Mouse (Mus musculus) midbrain, postnatal 0 days (tissue): ENCODE measurements around the gene Clec4g. TPM values are rescaled to one million over a fixed set of nuclear protein-coding genes. Genes with fewer than 3 reads are reported as not detected.

Experiments
- ATAC-seq: fragments of 200-750 bp; cut with Nextera tagmentation; 2 replicates; pipeline ENCODE4 v1.8.0; 2017; ENCODE audit warnings: moderate number of reproducible peaks, mild to moderate bottlenecking, moderate TSS enrichment, moderate library complexity; ENCODE audit not compliant: low FRiP score
- DNase-seq: peaks from one replicate; pipeline ENCODE4 v3.0.0-alpha.2; 2015; ENCODE audit warnings: low spot score
- H3K27ac ChIP-seq: fragments of 300-500 bp; sonication (generic); 2 replicates; pipeline ENCODE4 v1.5.1; 2014; ENCODE audit warnings: low read depth, mild to moderate bottlenecking, low read length, mixed read lengths
- H3K27me3 ChIP-seq: fragments of 300-500 bp; sonication (generic); 2 replicates; pipeline ENCODE4 v1.6.1; 2014; ENCODE audit warnings: low read length, control low read depth, mixed read lengths; ENCODE audit not compliant: insufficient read depth
- H3K36me3 ChIP-seq: fragments of 300-500 bp; sonication (generic); 2 replicates; pipeline ENCODE4 v1.6.1; 2014; ENCODE audit warnings: low read length, control low read depth, mixed read lengths; ENCODE audit not compliant: insufficient read depth
- H3K4me1 ChIP-seq: fragments of 300-500 bp; sonication (generic); 2 replicates; pipeline ENCODE4 v1.6.1; 2014; ENCODE audit warnings: mild to moderate bottlenecking, control low read depth, antibody characterized with exemption, low read length, mixed read lengths; ENCODE audit not compliant: insufficient read depth
- H3K4me2 ChIP-seq: fragments of 300-500 bp; sonication (generic); 2 replicates; pipeline ENCODE4 v1.6.1; 2014; ENCODE audit warnings: low read depth, mild to moderate bottlenecking, low read length, mixed read lengths; ENCODE audit not compliant: poor library complexity, severe bottlenecking
- H3K4me3 ChIP-seq: fragments of 300-500 bp; sonication (generic); 2 replicates; pipeline ENCODE4 v1.5.1; 2014; ENCODE audit warnings: low read depth, mild to moderate bottlenecking, low read length, moderate library complexity
- H3K9ac ChIP-seq: fragments of 300-500 bp; sonication (generic); replicated peaks from 2 replicates; pipeline ENCODE4 v1.6.1; 2014; ENCODE audit warnings: mild to moderate bottlenecking, low read length, moderate library complexity, mixed read lengths; ENCODE audit not compliant: poor library complexity, severe bottlenecking
- H3K9me3 ChIP-seq: fragments of 300-500 bp; sonication (generic); 2 replicates; pipeline ENCODE4 v1.6.1; 2016; ENCODE audit warnings: low read length, control low read depth
- CTCF ChIP-seq: IDR thresholded peaks from 2 replicates; pipeline ENCODE4 v1.5.1; 2016; ENCODE audit warnings: antibody characterized with exemption, mild to moderate bottlenecking
- WGBS: fragments of 180-500 bp; shearing (Covaris S2); extraction: QIAGEN DNeasy Blood & Tissue Kit; methylation state at CpG from one replicate; pipeline ENCODE4 v1.1.7; 2014; 5-methylcytosine and 5-hydroxymethylcytosine counted together
- polyA plus RNA-seq: library from polyadenylated mRNA; unstranded; fragments of >200 nt; fragmentation: Nextera tagmentation; extraction: Ambion mirVana; gene quantifications from 2 replicates; pipeline ENCODE4 v1.2.1, GENCODE M21; 2015
- total RNA-seq: library from RNA; depleted of rRNA; stranded (reverse); fragments of >200 nt; gene quantifications from 2 replicates; pipeline ENCODE4 v1.2.3, GENCODE M21; 2014

Gene Clec4g
- total and polyA plus RNA-seq, 2 experiments from 2014 or later: not detected

DNA sequence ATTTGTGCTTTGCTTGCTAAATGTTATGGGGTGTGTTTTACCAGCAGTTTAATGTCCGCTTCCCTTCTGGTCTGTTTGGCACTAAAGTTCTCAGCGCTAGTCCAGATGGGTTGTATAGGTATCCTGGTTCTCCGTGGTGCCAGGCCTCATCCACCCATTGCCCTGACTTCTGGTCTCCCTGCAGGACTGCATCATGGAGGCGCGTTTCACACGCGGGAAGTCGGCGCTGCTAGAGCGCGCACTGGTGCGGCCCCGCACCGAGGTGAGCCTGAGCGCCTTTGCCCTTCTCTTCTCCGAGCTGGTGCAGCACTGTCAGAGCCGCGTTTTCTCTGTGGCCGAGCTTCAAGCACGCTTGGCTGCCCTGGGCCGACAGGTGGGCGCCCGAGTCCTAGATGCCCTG is 41.6 kb downstream of the Clec4g start:
- no peak for TF ChIP-seq CTCF
- Histone ChIP-seq H3K27ac (no peak overlapping the region), H3K27me3 (no peaks in the 10 kb centered on the region), H3K4me2 (no peak overlapping the region), H3K9me3 (no peaks in the 10 kb centered on the region), H3K4me3 (no peak overlapping the region), H3K9ac (no peak overlapping the region), H3K36me3 (peaks cover 25% of the 10 kb centered on the region), H3K4me1 (0 out of 2 replicates have a peak, but pooled peaks cover 2% of the 10 kb centered on the region)
- 97% methylated on average over 23 of the region's 23 CpGs for WGBS
- no peak for DNase-seq
- no peak for ATAC-seq

- peak overlapping the region; percentile 76 for H3K4me3 ChIP-seq
- no peak for TF ChIP-seq CTCF
- H3K27me3 ChIP-seq: no peaks in the 10 kb centered on the region
- H3K4me2 ChIP-seq: peak overlapping the region; percentile 64
- peak; percentile 17 for DNase-seq
- H3K9ac ChIP-seq: peak overlapping the region; percentile 87
- 0 out of 2 replicates have a peak, but pooled peaks have one; percentile 0 for ATAC-seq
- H3K4me1 ChIP-seq: 0 out of 2 replicates have a peak, but pooled peaks cover 2% of the 10 kb centered on the region
- no peaks in the 10 kb centered on the region for H3K9me3 ChIP-seq
- 5% methylated on average over 15 of the region's 15 CpGs for WGBS
- H3K27ac ChIP-seq: peak overlapping the region; percentile 85
- peaks cover 23% of the 10 kb centered on the region for H3K36me3 ChIP-seq
Measured at GRCm38 (mm10) chr8:3676993-3677579, 43.4 kb downstream of the Clec4g start.

GRCm38 (mm10) chr8:3676131-3676992 is 44.1 kb downstream of the Clec4g start, which contains the start of gene Trappc5:
TSS of gene Trappc5 (plus strand) at chr8:3676299.
- H3K9ac ChIP-seq: peak within 1 kb of the TSS; percentile 87
- peak within 1 kb of the TSS; percentile 76 for H3K4me3 ChIP-seq
- no peaks in the 10 kb centered on the region for H3K9me3 ChIP-seq
- ATAC-seq (peak; percentile 85), DNase-seq (peak; percentile 95)
- no peaks in the 10 kb centered on the region for H3K27me3 ChIP-seq
- peaks cover 20% of the 10 kb centered on the region for H3K36me3 ChIP-seq
- peak within 1 kb of the TSS; percentile 64 for H3K4me2 ChIP-seq
- 1% methylated on average over 61 of the region's 61 CpGs for WGBS
- H3K27ac ChIP-seq: peak within 1 kb of the TSS; percentile 85
- peak; percentile 96 for TF ChIP-seq CTCF
- H3K4me1 ChIP-seq: 0 out of 2 replicates have a peak, but pooled peaks cover 2% of the 10 kb centered on the region

DNA sequence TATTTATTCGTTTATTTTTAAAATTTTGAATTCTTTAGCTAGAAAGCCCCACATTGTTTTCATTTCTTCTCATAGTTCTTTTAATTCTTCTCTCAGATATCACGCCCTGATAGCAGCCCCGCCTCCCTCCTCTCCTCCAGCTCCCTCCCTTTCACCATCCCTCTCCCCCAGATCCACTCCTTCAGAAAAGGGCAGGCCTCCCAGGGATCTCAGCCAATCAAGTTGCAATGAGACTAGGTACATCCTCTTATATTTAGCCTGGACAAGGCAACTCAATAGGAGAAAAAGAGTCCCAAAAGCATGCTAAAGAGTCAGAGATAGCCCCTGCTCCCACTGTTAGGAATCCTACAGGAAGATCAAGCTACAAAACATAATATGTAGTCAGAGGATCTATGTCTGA is 45.8 kb downstream of the Clec4g start:
- H3K36me3 ChIP-seq: peaks cover 8% of the 10 kb centered on the region
- no peak for DNase-seq
- H3K4me2 ChIP-seq: no peak overlapping the region
- no peak overlapping the region for H3K27ac ChIP-seq
- no peaks in the 10 kb centered on the region for H3K9me3 ChIP-seq
- no peaks in the 10 kb centered on the region for H3K27me3 ChIP-seq
- ATAC-seq: no peak
- no peak overlapping the region for H3K4me3 ChIP-seq
- 0 out of 2 replicates have a peak, but pooled peaks cover 2% of the 10 kb centered on the region for H3K4me1 ChIP-seq
- H3K9ac ChIP-seq: no peak overlapping the region
- no peak for TF ChIP-seq CTCF
- WGBS: 51% methylated on average over 3 of the region's 3 CpGs

DNA sequence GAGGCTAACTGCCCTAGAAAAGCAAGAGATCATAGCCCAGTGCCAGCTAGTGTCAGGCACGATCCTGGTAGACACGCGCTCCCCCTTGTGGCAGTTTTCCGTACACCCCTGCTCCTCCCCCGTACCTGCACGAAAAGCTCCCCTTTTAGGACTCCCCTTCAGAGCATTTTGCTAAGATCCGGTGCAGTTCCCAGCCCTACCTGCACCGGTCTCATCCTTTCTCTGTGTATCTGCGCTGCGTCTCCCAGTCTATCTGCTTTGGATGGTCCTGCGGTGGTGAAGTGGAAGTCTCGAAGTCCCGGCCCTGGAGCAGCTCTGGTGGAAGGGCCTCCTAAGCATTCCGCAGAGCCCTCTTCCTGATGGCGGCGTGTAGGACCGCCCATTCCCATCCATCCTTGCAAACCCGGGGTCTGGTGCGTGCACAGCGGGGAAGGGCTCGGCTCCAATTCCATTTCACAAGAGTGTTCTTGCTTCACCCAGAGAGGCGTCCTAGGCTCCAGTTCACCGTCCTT is 48.4 kb downstream of the Clec4g start, which contains the start of gene Fcor:
Fcor (minus strand) TSS at position 383 of the 512 bp plus-strand sequence.
- peak; percentile 87 for DNase-seq
- Histone ChIP-seq H3K4me1 (no peaks in the 10 kb centered on the region), H3K36me3 (no peaks in the 10 kb centered on the region), H3K4me2 (peak within 1 kb of the TSS; percentile 61), H3K9me3 (no peaks in the 10 kb centered on the region), H3K27me3 (no peaks in the 10 kb centered on the region), H3K4me3 (peak within 1 kb of the TSS; percentile 40), H3K27ac (peak within 1 kb of the TSS; percentile 71), H3K9ac (peak within 1 kb of the TSS; percentile 66)
- ATAC-seq: peak; percentile 86
- under 1% methylated on average over 23 of the region's 23 CpGs for WGBS
- peak; percentile 90 for TF ChIP-seq CTCF
